Mouse (Mus musculus): ENCODE results near the gene Fsd1. TPM values are rescaled to one million over a fixed set of nuclear protein-coding genes. Genes with fewer than 3 reads are reported as not detected.
"Not testable (repeated sequence)": the region's sequence is repeated elsewhere in the genome, so short reads cannot be mapped to it uniquely, and the experiment has no call there.

Fsd1 gene
- polyA plus RNA-seq (2016; fragmentation: Nextera tagmentation; extraction: Ambion mirVana), result 74.4 and 80.9 TPM in 2 replicates

GRCm38 (mm10) chr17:55986030-55986961 is at the start of gene Fsd1:
Gene Fsd1 (plus strand): TSS chr17:55986509.
- DNase-seq (ENCODE audit: extremely low spot score, low spot score), result peak; percentile 79
- WGBS, result 8% methylated on average over 35 of the region's 35 CpGs
- Histone ChIP-seq H3K27me3 (ENCODE audit: poor library complexity, severe bottlenecking) (no peaks in the 10 kb centered on the region), H3K27ac (peak within 1 kb of the TSS; percentile 85), H3K36me3 (replicated peaks) (peaks cover 21% of the 10 kb centered on the region), H3K9me3 (no peaks in the 10 kb centered on the region; the same call in 1 of the 2 replicates), H3K4me3 (peak within 1 kb of the TSS; percentile 73), H3K4me1 (peaks cover 13% of the 10 kb centered on the region)

- not testable (repeated sequence) for H3K27me3 ChIP-seq (ENCODE audit: poor library complexity, severe bottlenecking); H3K9me3 ChIP-seq; DNase-seq (ENCODE audit: extremely low spot score, low spot score)
- Histone ChIP-seq H3K27ac (peak overlapping the region; percentile 90), H3K36me3 (replicated peaks) (peaks cover 23% of the 10 kb centered on the region), H3K4me3 (peak overlapping the region; percentile 59), H3K4me1 (peaks cover 12% of the 10 kb centered on the region)
- WGBS, result 42% methylated on average over 10 of the region's 10 CpGs
These were observed 41.9 kb upstream of the Fsd1 start for GRCm38 (mm10) chr17:55944387-55944865.

- Histone ChIP-seq H3K4me1 (peaks cover 12% of the 10 kb centered on the region), H3K4me3 (peak overlapping the region; percentile 59), H3K27ac (peak overlapping the region; percentile 90), H3K36me3 (replicated peaks) (peaks cover 16% of the 10 kb centered on the region)
- not testable (repeated sequence) for H3K27me3 ChIP-seq (ENCODE audit: poor library complexity, severe bottlenecking); H3K9me3 ChIP-seq
- DNase-seq (ENCODE audit: extremely low spot score, low spot score), result peak; percentile 76
- WGBS, result under 1% methylated on average over 56 of the region's 56 CpGs
These were observed 41.2 kb upstream of the Fsd1 start for GRCm38 (mm10) chr17:55944866-55945682.

GRCm38 (mm10) chr17:55945696-55946095 is 40.6 kb upstream of the Fsd1 start:
- peaks cover 10% of the 10 kb centered on the region for H3K36me3 ChIP-seq (replicated peaks)
- WGBS, result 34% methylated on average over 5 of the region's 5 CpGs
- peak overlapping the region; percentile 90 for H3K27ac ChIP-seq
- H3K9me3 ChIP-seq, result no peaks in the 10 kb centered on the region
- no peaks in the 10 kb centered on the region for H3K27me3 ChIP-seq (ENCODE audit: poor library complexity, severe bottlenecking)
- H3K4me1 ChIP-seq, result peaks cover 12% of the 10 kb centered on the region
- peak overlapping the region; percentile 59 for H3K4me3 ChIP-seq
- DNase-seq (ENCODE audit: extremely low spot score, low spot score), result no peak

GRCm38 (mm10) chr17:55948647-55949046 is 37.7 kb upstream of the Fsd1 start:
- Histone ChIP-seq H3K36me3 (replicated peaks) (no peaks in the 10 kb centered on the region), H3K4me3 (no peak overlapping the region), H3K27ac (no peak overlapping the region), H3K9me3 (no peaks in the 10 kb centered on the region), H3K27me3 (ENCODE audit: poor library complexity, severe bottlenecking) (0 out of 2 replicates have a peak, but pooled peaks cover 3% of the 10 kb centered on the region), H3K4me1 (peaks cover 12% of the 10 kb centered on the region)
- WGBS, result 86% methylated on average over 4 of the region's 4 CpGs
- DNase-seq (ENCODE audit: extremely low spot score, low spot score), result no peak

- H3K4me1 ChIP-seq, result peaks cover 13% of the 10 kb centered on the region
- H3K27ac ChIP-seq, result no peak within 1 kb of the TSS
- peaks cover 7% of the 10 kb centered on the region for H3K27me3 ChIP-seq (ENCODE audit: poor library complexity, severe bottlenecking)
- 89% methylated on average over 2 of the region's 2 CpGs for WGBS
- no peak within 1 kb of the TSS for H3K4me3 ChIP-seq
- DNase-seq (ENCODE audit: extremely low spot score, low spot score), result no peak
- H3K9me3 ChIP-seq, result no peaks in the 10 kb centered on the region
- no peaks in the 10 kb centered on the region for H3K36me3 ChIP-seq (replicated peaks)
These were observed 36.9 kb upstream of the Fsd1 start, which contains the start of gene Zfp119b for GRCm38 (mm10) chr17:55949400-55949799. Gene Zfp119b (minus strand): TSS chr17:55949500.

GRCm38 (mm10) chr17:55950601-55951000 is 35.7 kb upstream of the Fsd1 start:
- no peaks in the 10 kb centered on the region for H3K9me3 ChIP-seq
- peaks cover 7% of the 10 kb centered on the region for H3K4me1 ChIP-seq
- peak; percentile 12 for DNase-seq (ENCODE audit: extremely low spot score, low spot score)
- H3K4me3 ChIP-seq, result no peak overlapping the region
- H3K27ac ChIP-seq, result no peak overlapping the region
- WGBS, result 83% methylated on average over 9 of the region's 9 CpGs
- H3K27me3 ChIP-seq (ENCODE audit: poor library complexity, severe bottlenecking), result peaks cover 19% of the 10 kb centered on the region
- no peaks in the 10 kb centered on the region for H3K36me3 ChIP-seq (replicated peaks)

- peak; percentile 12 for DNase-seq (ENCODE audit: extremely low spot score, low spot score)
- H3K27ac ChIP-seq, result no peak overlapping the region
These were observed 34.3 kb upstream of the Fsd1 start for GRCm38 (mm10) chr17:55952041-55952440.

GRCm38 (mm10) chr17:55952447-55953027 is 33.8 kb upstream of the Fsd1 start, which contains the start of gene Ebi3:
Gene Ebi3 (plus strand): TSS chr17:55952640.
- H3K27me3 ChIP-seq (ENCODE audit: poor library complexity, severe bottlenecking), result peaks cover 19% of the 10 kb centered on the region
- DNase-seq (ENCODE audit: extremely low spot score, low spot score), result no peak
- peaks cover 22% of the 10 kb centered on the region for H3K4me1 ChIP-seq
- H3K9me3 ChIP-seq, result no peaks in the 10 kb centered on the region
- no peak within 1 kb of the TSS for H3K4me3 ChIP-seq
- no peak within 1 kb of the TSS for H3K27ac ChIP-seq
- H3K36me3 ChIP-seq (replicated peaks), result no peaks in the 10 kb centered on the region
- 75% methylated on average over 6 of the region's 6 CpGs for WGBS

More at GRCm38 (mm10) chr17:55952041-55952440, 34.3 kb upstream of the Fsd1 start:
- Histone ChIP-seq H3K27me3 (ENCODE audit: poor library complexity, severe bottlenecking) (peaks cover 19% of the 10 kb centered on the region), H3K4me1 (peaks cover 17% of the 10 kb centered on the region), H3K36me3 (replicated peaks) (no peaks in the 10 kb centered on the region), H3K4me3 (no peak overlapping the region), H3K9me3 (no peaks in the 10 kb centered on the region)

GRCm38 (mm10) chr17:55953751-55954150 is 32.6 kb upstream of the Fsd1 start:
- Histone ChIP-seq H3K27ac (no peak overlapping the region), H3K4me1 (peaks cover 34% of the 10 kb centered on the region), H3K36me3 (replicated peaks) (no peaks in the 10 kb centered on the region), H3K9me3 (no peaks in the 10 kb centered on the region), H3K27me3 (ENCODE audit: poor library complexity, severe bottlenecking) (peaks cover 19% of the 10 kb centered on the region), H3K4me3 (no peak overlapping the region)
- 82% methylated on average over 6 of the region's 6 CpGs for WGBS
- peak; percentile 6 for DNase-seq (ENCODE audit: extremely low spot score, low spot score)

GRCm38 (mm10) chr17:55954229-55954628 is 32.1 kb upstream of the Fsd1 start:
- no peaks in the 10 kb centered on the region for H3K36me3 ChIP-seq (replicated peaks)
- WGBS, result 37% methylated on average over 16 of the region's 16 CpGs
- no peak overlapping the region for H3K27ac ChIP-seq
- H3K4me3 ChIP-seq, result no peak overlapping the region
- no peaks in the 10 kb centered on the region for H3K9me3 ChIP-seq
- DNase-seq (ENCODE audit: extremely low spot score, low spot score), result peak; percentile 13
- peaks cover 19% of the 10 kb centered on the region for H3K27me3 ChIP-seq (ENCODE audit: poor library complexity, severe bottlenecking)
- H3K4me1 ChIP-seq, result peaks cover 35% of the 10 kb centered on the region

GRCm38 (mm10) chr17:55956129-55956528 is 30.2 kb upstream of the Fsd1 start:
- no peaks in the 10 kb centered on the region for H3K9me3 ChIP-seq

More at GRCm38 (mm10) chr17:55956129-55956528, 30.2 kb upstream of the Fsd1 start:
- peaks cover 45% of the 10 kb centered on the region for H3K4me1 ChIP-seq
- peak overlapping the region; percentile 62 for H3K4me3 ChIP-seq
- H3K36me3 ChIP-seq (replicated peaks), result peaks cover 5% of the 10 kb centered on the region
- H3K27ac ChIP-seq, result peak overlapping the region; percentile 65
- H3K27me3 ChIP-seq (ENCODE audit: poor library complexity, severe bottlenecking), result peaks cover 19% of the 10 kb centered on the region
- DNase-seq (ENCODE audit: extremely low spot score, low spot score), result peak; percentile 74
- WGBS, result under 1% methylated on average over 26 of the region's 26 CpGs
